Mouse (Mus musculus) small intestine, adult 2 months (tissue): ENCODE results near the gene Snrnp70. TPM values are rescaled to one million over a fixed set of nuclear protein-coding genes. Genes with fewer than 3 reads are reported as not detected.
"Not testable (repeated sequence)": the region's sequence is repeated elsewhere in the genome, so short reads cannot be mapped to it uniquely, and the experiment has no call there.

ENCODE experiments used
- H3K27ac ChIP-seq: fragments of 200-500 bp; 2 replicates; pipeline ENCODE4 v1.5.1; 2012; ENCODE audit warnings: low read depth, low read length, control low read depth, inconsistent platforms; ENCODE audit not compliant: insufficient read depth
- H3K27me3 ChIP-seq: fragments of 200-500 bp; 2 replicates; pipeline ENCODE4 v1.6.1; 2012; ENCODE audit warnings: mild to moderate bottlenecking, moderate library complexity, low read length, inconsistent platforms; ENCODE audit not compliant: control insufficient read depth, insufficient read depth
- H3K36me3 ChIP-seq: fragments of 200-500 bp; 2 replicates; pipeline ENCODE4 v1.6.1; 2012; ENCODE audit warnings: mild to moderate bottlenecking, low read length, control low read depth, inconsistent platforms; ENCODE audit not compliant: control insufficient read depth, insufficient read depth
- H3K4me1 ChIP-seq: fragments of 200-500 bp; 2 replicates; pipeline ENCODE4 v1.6.1; 2012; ENCODE audit warnings: low read length, inconsistent platforms, mixed read lengths; ENCODE audit not compliant: control insufficient read depth, insufficient read depth, insufficient read length
- H3K4me3 ChIP-seq: fragments of 200-500 bp; 2 replicates; pipeline ENCODE4 v1.5.1; 2012; ENCODE audit warnings: low read depth, mild to moderate bottlenecking, control low read depth, inconsistent platforms, low read length, moderate library complexity
- CTCF ChIP-seq: fragments of 200-500 bp; IDR thresholded peaks from 2 replicates; pipeline ENCODE4 v1.5.1; 2012; ENCODE audit warnings: low read depth, mild to moderate bottlenecking, control low read depth, inconsistent platforms, low read length, moderate library complexity, mixed read lengths; ENCODE audit not compliant: insufficient replicate concordance, insufficient read length; ENCODE audit errors: extremely low read depth
- POLR2A ChIP-seq: fragments of 200-500 bp; IDR thresholded peaks from 2 replicates; pipeline ENCODE4 v1.6.1; 2012; ENCODE audit warnings: low read depth, mild to moderate bottlenecking, control low read depth, inconsistent platforms, low read length, moderate library complexity
- WGBS: fragments of 180-500 bp; shearing (Covaris S2); methylation state at CpG from one replicate; pipeline ENCODE4 v1.1.7; 2018; 5-methylcytosine and 5-hydroxymethylcytosine counted together
- polyA plus RNA-seq: library from polyadenylated mRNA; depleted of rRNA; stranded (reverse); fragments of >200 nt; gene quantifications from 2 replicates; pipeline ENCODE4 v1.2.3, GENCODE M21; 2012

The Snrnp70 gene
- polyA plus RNA-seq, 1 experiment: 122 TPM

DNA sequence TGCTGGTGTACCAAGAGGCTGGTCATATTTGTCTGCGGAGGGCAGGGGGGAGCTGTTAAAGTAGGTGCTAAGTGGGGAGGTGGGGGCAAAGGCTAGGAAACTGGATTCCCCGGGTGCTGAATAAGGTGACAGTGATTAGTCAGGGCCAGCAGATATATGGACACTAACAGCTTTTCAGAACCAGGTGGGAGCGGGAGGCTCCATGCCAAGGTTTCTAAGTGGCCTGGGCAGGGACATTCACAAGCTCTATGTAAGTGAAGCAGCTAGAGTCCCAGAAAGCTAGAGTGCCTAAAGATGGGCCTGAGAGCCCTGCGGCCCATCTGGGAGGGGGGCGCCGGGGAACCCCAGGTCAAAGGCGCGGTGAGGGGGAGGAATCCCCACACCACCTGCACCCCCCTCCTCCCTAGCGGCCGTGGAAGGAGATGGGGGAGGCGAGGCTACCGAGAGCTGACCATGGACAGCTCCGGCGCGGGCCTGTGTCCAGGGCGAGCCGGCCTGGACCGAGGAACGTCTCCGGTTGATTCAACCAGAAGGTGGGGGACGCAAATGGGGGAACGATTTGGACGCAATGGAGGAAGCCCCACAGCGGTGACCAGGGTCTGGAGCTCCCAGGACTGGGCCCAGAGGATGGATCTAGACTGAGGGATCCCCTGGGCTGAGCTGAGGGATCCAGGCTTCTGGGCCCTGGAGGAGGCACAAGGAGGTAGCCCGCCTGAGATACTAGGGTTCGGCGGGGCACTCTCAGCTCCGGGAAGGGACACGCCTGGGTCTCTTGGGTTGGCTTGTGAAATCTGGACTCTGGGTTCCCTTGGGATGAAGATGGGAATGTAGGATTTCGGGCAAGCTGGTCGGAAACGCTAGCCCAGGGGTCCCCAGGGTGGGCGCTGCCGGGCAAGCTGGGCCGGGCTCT, 29.5 kb downstream of the Snrnp70 start:
- no peaks in the 10 kb centered on the region for H3K36me3 ChIP-seq
- no peak overlapping the region for H3K27ac ChIP-seq
- peaks cover 39% of the 10 kb centered on the region for H3K27me3 ChIP-seq
- peak overlapping the region; percentile 63 for H3K4me3 ChIP-seq
- TF ChIP-seq CTCF (no peak), POLR2A (no peak)
- WGBS: 9% methylated on average over 35 of the region's 35 CpGs
- peaks cover 34% of the 10 kb centered on the region for H3K4me1 ChIP-seq

DNA sequence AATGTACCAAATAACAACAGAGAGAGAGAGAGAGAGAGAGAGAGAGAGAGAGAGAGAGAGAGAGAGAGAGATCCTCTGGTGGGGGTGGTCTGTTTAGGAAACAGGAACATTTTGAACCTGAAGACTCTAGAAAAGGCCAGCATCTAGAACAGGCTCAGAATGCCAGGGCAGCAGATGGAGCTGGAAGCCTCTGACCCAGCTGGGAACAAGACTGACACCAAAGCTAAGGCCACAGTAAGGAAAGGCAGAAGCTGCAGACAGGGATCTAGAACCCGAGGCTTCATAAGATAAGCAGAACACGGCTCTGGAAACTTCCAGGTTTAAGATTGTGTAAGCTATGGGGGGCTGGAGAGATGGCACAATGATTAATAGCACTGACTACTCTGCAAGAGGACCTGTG, 31.6 kb downstream of the Snrnp70 start:
- H3K36me3 ChIP-seq: no peaks in the 10 kb centered on the region
- no peak overlapping the region for H3K4me3 ChIP-seq
- no peak overlapping the region for H3K27ac ChIP-seq
- 73% methylated on average over 2 of the region's 2 CpGs for WGBS
- TF ChIP-seq CTCF (no peak), POLR2A (no peak)
- peaks cover 37% of the 10 kb centered on the region for H3K27me3 ChIP-seq
- peaks cover 23% of the 10 kb centered on the region for H3K4me1 ChIP-seq

DNA sequence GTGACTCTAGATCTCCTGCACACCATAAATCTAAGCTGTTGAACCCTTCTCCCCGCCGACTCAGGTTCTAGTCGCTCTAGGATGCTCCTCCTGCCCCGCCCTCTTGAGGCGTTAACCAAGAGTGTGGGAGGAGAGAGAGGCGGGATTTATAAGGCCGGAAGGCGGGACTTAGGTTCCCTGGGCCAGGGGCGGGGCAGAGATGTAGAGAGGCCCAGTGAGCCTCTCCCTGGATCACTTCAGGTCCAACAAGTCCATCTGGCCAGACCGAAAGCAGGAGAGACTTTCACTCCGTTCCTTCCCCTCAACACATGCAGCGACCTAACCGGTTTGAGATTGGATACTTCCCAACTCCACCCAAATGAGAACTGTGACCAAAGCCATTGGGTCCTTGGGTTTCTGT, 32.7 kb downstream of the Snrnp70 start:
- TF ChIP-seq CTCF (no peak), POLR2A (no peak)
- H3K27ac ChIP-seq: no peak overlapping the region
- H3K36me3 ChIP-seq: no peaks in the 10 kb centered on the region
- H3K4me1 ChIP-seq: peaks cover 23% of the 10 kb centered on the region
- peaks cover 35% of the 10 kb centered on the region for H3K27me3 ChIP-seq
- H3K4me3 ChIP-seq: no peak overlapping the region
- WGBS: 3% methylated on average over 13 of the region's 13 CpGs

DNA sequence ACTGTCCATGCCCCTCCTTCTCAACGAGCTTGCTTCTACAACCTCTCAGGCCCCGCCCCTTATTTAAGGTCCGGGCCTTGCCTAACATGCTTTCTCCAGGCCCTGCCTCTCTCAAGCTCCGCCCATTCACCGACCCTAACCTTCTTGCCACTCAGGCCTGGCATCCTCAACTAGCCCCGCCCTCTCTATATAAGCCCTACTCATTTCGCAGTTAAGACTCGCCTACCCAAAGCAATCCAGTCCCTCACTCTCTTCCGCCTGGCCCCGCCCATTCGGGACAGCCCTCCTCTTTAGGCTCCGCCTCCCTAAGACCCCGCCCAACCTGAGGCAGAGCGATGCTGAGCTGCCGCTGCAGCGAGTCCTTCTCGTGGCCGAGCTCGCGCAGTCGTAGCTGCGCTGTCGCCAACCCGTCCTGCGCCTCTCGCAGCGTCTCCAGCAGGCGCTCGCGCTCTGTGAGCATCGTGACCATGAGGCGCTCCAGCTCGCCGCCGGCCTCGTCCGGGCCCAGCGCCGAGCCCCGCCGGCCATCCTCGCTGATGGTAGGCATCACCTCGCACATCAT, 34.2 kb downstream of the Snrnp70 start:
- Histone ChIP-seq H3K27me3 (peaks cover 30% of the 10 kb centered on the region), H3K4me1 (peaks cover 14% of the 10 kb centered on the region), H3K4me3 (peak overlapping the region; percentile 41), H3K36me3 (no peaks in the 10 kb centered on the region), H3K27ac (no peak overlapping the region)
- WGBS: 1% methylated on average over 43 of the region's 43 CpGs
- TF ChIP-seq POLR2A (peak; percentile 29; the same call in 1 of the 2 replicates), CTCF (no peak)

DNA sequence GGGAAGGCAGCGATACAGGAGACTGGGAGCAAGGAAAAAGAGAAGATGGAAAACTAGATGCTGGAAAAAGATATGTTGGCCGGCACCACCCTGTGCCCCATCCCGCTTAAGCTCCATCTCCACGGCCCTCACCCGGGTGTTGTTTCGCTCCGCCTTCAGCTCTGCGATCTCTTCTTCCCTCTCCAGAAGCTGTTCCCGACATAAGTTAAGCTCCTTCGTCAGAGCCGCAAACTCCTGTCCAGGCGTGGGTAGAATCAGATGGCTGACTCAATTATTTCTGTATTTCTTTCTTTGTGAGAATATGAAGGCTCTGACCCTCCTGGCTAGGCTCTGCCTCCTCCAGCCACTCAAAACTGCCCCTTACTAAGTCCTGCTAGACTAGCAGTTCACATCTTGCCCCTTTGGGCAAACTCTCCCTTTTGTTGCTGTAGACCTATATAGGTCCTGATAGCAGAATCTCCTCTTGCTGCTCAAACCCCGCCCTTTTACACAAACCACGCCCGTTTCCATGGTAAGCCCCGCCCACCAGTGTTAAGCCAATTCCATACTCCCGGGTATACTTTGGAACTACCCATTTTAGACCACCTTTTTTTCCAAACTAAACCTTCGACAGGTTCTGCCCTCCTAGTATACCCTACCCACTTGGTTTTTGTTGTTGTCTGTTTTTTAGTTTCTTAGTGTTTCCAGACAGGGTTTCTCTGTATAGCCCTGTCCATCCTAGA, 35.0 kb downstream of the Snrnp70 start:
- H3K27me3 ChIP-seq: peaks cover 25% of the 10 kb centered on the region
- no peaks in the 10 kb centered on the region for H3K36me3 ChIP-seq
- H3K4me3 ChIP-seq: no peak overlapping the region
- H3K27ac ChIP-seq: no peak overlapping the region
- H3K4me1 ChIP-seq: peaks cover 11% of the 10 kb centered on the region
- TF ChIP-seq CTCF (no peak), POLR2A (no peak)
- WGBS: 37% methylated on average over 18 of the region's 18 CpGs

DNA sequence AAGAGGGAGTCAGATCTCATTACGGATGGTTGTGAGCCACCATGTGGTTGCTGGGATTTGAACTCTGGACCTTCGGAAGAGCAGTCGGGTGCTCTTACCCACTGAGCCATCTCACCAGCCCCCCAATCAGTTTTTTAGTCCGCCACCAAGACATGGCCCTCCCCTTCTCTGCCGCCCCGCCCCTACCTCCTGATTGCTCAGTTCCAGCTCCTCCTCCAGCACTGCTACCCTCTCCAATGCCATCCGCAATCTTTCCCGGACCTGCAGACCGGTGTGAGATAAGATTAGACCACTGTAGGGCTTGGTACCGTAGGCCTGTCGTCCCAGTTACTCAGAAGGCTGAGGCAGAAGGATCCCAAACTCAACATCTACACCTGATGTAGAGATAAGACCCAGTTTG, 36.5 kb downstream of the Snrnp70 start:
- not testable (repeated sequence) for H3K36me3 ChIP-seq, H3K4me3 ChIP-seq, H3K27ac ChIP-seq
- whole genome bisulfite sequencing: 47% methylated on average over 11 of the region's 11 CpGs
- peaks cover 25% of the 10 kb centered on the region for H3K27me3 ChIP-seq
- peaks cover 11% of the 10 kb centered on the region for H3K4me1 ChIP-seq

DNA sequence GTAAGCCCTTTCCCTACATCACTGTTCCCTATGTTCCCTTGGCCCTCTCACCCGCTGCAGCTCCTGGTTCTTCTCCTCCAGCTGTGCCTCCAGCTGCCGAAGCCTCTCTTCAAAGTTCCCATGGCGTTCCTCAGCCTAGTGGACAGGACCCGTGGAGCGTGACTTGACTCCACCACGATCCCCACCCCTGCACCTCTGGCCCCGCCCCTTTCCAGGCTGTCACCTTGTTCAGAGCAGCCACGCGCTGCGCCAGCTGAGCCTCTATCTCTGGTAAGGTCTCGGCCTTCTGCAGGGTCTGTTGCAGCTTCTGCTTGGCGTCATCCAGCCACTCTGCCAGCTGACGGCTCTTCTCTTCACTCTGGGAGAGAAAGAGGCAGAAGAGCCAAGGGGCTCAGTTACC, 39.5 kb downstream of the Snrnp70 start:
- no peaks in the 10 kb centered on the region for H3K36me3 ChIP-seq
- no peak for TF ChIP-seq CTCF
- WGBS: 35% methylated on average over 13 of the region's 13 CpGs

More for the DNA sequence above, 39.5 kb downstream of the Snrnp70 start:
- H3K27ac ChIP-seq: no peak overlapping the region
- H3K27me3 ChIP-seq: peaks cover 10% of the 10 kb centered on the region
- peaks cover 1% of the 10 kb centered on the region; the same call in 1 of the 2 replicates for H3K4me1 ChIP-seq
- H3K4me3 ChIP-seq: no peak overlapping the region
